Mouse (Mus musculus) midbrain, postnatal 0 days (tissue): ENCODE data around the gene Baz1b. TPM values are rescaled to one million over a fixed set of nuclear protein-coding genes. Genes with fewer than 3 reads are reported as not detected.

Experiments
- ATAC-seq: fragments of 200-750 bp; cut with Nextera tagmentation; 2 replicates; pipeline ENCODE4 v1.8.0; 2017; ENCODE audit warnings: moderate number of reproducible peaks, mild to moderate bottlenecking, moderate TSS enrichment, moderate library complexity; ENCODE audit not compliant: low FRiP score
- DNase-seq: peaks from one replicate; pipeline ENCODE4 v3.0.0-alpha.2; 2015; ENCODE audit warnings: low spot score
- H3K27ac ChIP-seq: fragments of 300-500 bp; sonication (generic); 2 replicates; pipeline ENCODE4 v1.5.1; 2014; ENCODE audit warnings: low read depth, mild to moderate bottlenecking, low read length, mixed read lengths
- H3K27me3 ChIP-seq: fragments of 300-500 bp; sonication (generic); 2 replicates; pipeline ENCODE4 v1.6.1; 2014; ENCODE audit warnings: low read length, control low read depth, mixed read lengths; ENCODE audit not compliant: insufficient read depth
- H3K36me3 ChIP-seq: fragments of 300-500 bp; sonication (generic); 2 replicates; pipeline ENCODE4 v1.6.1; 2014; ENCODE audit warnings: low read length, control low read depth, mixed read lengths; ENCODE audit not compliant: insufficient read depth
- H3K4me1 ChIP-seq: fragments of 300-500 bp; sonication (generic); 2 replicates; pipeline ENCODE4 v1.6.1; 2014; ENCODE audit warnings: mild to moderate bottlenecking, control low read depth, antibody characterized with exemption, low read length, mixed read lengths; ENCODE audit not compliant: insufficient read depth
- H3K4me2 ChIP-seq: fragments of 300-500 bp; sonication (generic); 2 replicates; pipeline ENCODE4 v1.6.1; 2014; ENCODE audit warnings: low read depth, mild to moderate bottlenecking, low read length, mixed read lengths; ENCODE audit not compliant: poor library complexity, severe bottlenecking
- H3K4me3 ChIP-seq: fragments of 300-500 bp; sonication (generic); 2 replicates; pipeline ENCODE4 v1.5.1; 2014; ENCODE audit warnings: low read depth, mild to moderate bottlenecking, low read length, moderate library complexity
- H3K9ac ChIP-seq: fragments of 300-500 bp; sonication (generic); replicated peaks from 2 replicates; pipeline ENCODE4 v1.6.1; 2014; ENCODE audit warnings: mild to moderate bottlenecking, low read length, moderate library complexity, mixed read lengths; ENCODE audit not compliant: poor library complexity, severe bottlenecking
- H3K9me3 ChIP-seq: fragments of 300-500 bp; sonication (generic); 2 replicates; pipeline ENCODE4 v1.6.1; 2016; ENCODE audit warnings: low read length, control low read depth
- CTCF ChIP-seq: IDR thresholded peaks from 2 replicates; pipeline ENCODE4 v1.5.1; 2016; ENCODE audit warnings: antibody characterized with exemption, mild to moderate bottlenecking
- WGBS: fragments of 180-500 bp; shearing (Covaris S2); extraction: QIAGEN DNeasy Blood & Tissue Kit; methylation state at CpG from one replicate; pipeline ENCODE4 v1.1.7; 2014; 5-methylcytosine and 5-hydroxymethylcytosine counted together
- polyA plus RNA-seq: library from polyadenylated mRNA; unstranded; fragments of >200 nt; fragmentation: Nextera tagmentation; extraction: Ambion mirVana; gene quantifications from 2 replicates; pipeline ENCODE4 v1.2.1, GENCODE M21; 2015
- total RNA-seq: library from RNA; depleted of rRNA; stranded (reverse); fragments of >200 nt; gene quantifications from 2 replicates; pipeline ENCODE4 v1.2.3, GENCODE M21; 2014

Gene Baz1b
- total and polyA plus RNA-seq, 2 experiments from 2014 or later = 12.5 to 33.4 TPM

GRCm38 (mm10) chr5:135230186-135230585, 43.1 kb downstream of the Baz1b start:
- no peak for DNase-seq
- H3K9ac ChIP-seq = no peak overlapping the region
- no peak for ATAC-seq
- H3K4me3 ChIP-seq = no peak overlapping the region
- TF ChIP-seq CTCF = no peak
- H3K9me3 ChIP-seq = no peaks in the 10 kb centered on the region
- H3K4me2 ChIP-seq = no peak overlapping the region
- no peaks in the 10 kb centered on the region for H3K27me3 ChIP-seq
- H3K4me1 ChIP-seq = no peaks in the 10 kb centered on the region
- peaks cover 67% of the 10 kb centered on the region for H3K36me3 ChIP-seq
- 91% methylated on average over 4 of the region's 4 CpGs for WGBS
- H3K27ac ChIP-seq = no peak overlapping the region

GRCm38 (mm10) chr5:135233166-135233920, 46.3 kb downstream of the Baz1b start:
- H3K4me3 ChIP-seq = no peak overlapping the region
- TF ChIP-seq CTCF = no peak
- ATAC-seq (no peak), DNase-seq (no peak)
- H3K36me3 ChIP-seq = peaks cover 74% of the 10 kb centered on the region
- WGBS = 91% methylated on average over 8 of the region's 8 CpGs
- H3K9me3 ChIP-seq = no peaks in the 10 kb centered on the region
- no peaks in the 10 kb centered on the region for H3K27me3 ChIP-seq
- no peak overlapping the region for H3K9ac ChIP-seq
- H3K4me1 ChIP-seq = no peaks in the 10 kb centered on the region
- no peak overlapping the region for H3K27ac ChIP-seq
- no peak overlapping the region for H3K4me2 ChIP-seq

GRCm38 (mm10) chr5:135236571-135236970, 49.5 kb downstream of the Baz1b start:
- peak; percentile 81 for TF ChIP-seq CTCF
- Histone ChIP-seq H3K4me2 (no peak overlapping the region), H3K4me3 (no peak overlapping the region), H3K9ac (no peak overlapping the region), H3K9me3 (no peaks in the 10 kb centered on the region), H3K27ac (no peak overlapping the region), H3K4me1 (no peaks in the 10 kb centered on the region), H3K36me3 (peaks cover 78% of the 10 kb centered on the region), H3K27me3 (no peaks in the 10 kb centered on the region)
- 39% methylated on average over 2 of the region's 2 CpGs for WGBS
- no peak for ATAC-seq
- DNase-seq = peak; percentile 63

- TF ChIP-seq CTCF = peak; percentile 75
- Histone ChIP-seq H3K4me2 (no peak overlapping the region), H3K4me1 (no peaks in the 10 kb centered on the region), H3K27ac (no peak overlapping the region), H3K9ac (no peak overlapping the region), H3K4me3 (no peak overlapping the region), H3K9me3 (no peaks in the 10 kb centered on the region), H3K27me3 (no peaks in the 10 kb centered on the region), H3K36me3 (peaks cover 74% of the 10 kb centered on the region)
- ATAC-seq (no peak), DNase-seq (no peak)
- WGBS = 65% methylated on average over 2 of the region's 2 CpGs
Measured at GRCm38 (mm10) chr5:135238832-135239231, 51.8 kb downstream of the Baz1b start.

- H3K9ac ChIP-seq = no peak overlapping the region
- H3K27ac ChIP-seq = no peak overlapping the region
- TF ChIP-seq CTCF = no peak
- no peak for DNase-seq
- 33% methylated on average over 1 of the region's 1 CpGs for WGBS
- H3K4me2 ChIP-seq = no peak overlapping the region
- H3K4me3 ChIP-seq = no peak overlapping the region
- peaks cover 72% of the 10 kb centered on the region for H3K36me3 ChIP-seq
- no peaks in the 10 kb centered on the region for H3K27me3 ChIP-seq
- no peaks in the 10 kb centered on the region for H3K9me3 ChIP-seq
- no peaks in the 10 kb centered on the region for H3K4me1 ChIP-seq
- ATAC-seq = no peak
Measured at GRCm38 (mm10) chr5:135241474-135241873, 54.4 kb downstream of the Baz1b start.

- H3K9ac ChIP-seq = no peak overlapping the region
- no peaks in the 10 kb centered on the region for H3K9me3 ChIP-seq
- no peak overlapping the region for H3K4me2 ChIP-seq
- no peaks in the 10 kb centered on the region for H3K27me3 ChIP-seq
- no peaks in the 10 kb centered on the region for H3K4me1 ChIP-seq
- peaks cover 68% of the 10 kb centered on the region for H3K36me3 ChIP-seq
- H3K4me3 ChIP-seq = no peak overlapping the region
- H3K27ac ChIP-seq = no peak overlapping the region
- no peak for TF ChIP-seq CTCF
- ATAC-seq (no peak), DNase-seq (no peak)
- WGBS = 83% methylated on average over 12 of the region's 12 CpGs
Measured at GRCm38 (mm10) chr5:135242136-135242535, 55.1 kb downstream of the Baz1b start.
